Mouse (Mus musculus) limb, embryonic 14.5 days (tissue): ENCODE measurements around the gene Crct1. TPM values are rescaled to one million over a fixed set of nuclear protein-coding genes. Genes with fewer than 3 reads are reported as not detected.
A peak's percentile ranks its signal among the peaks of the same experiment; 100 is the strongest.

Experiments
- ATAC-seq: fragments of 200-750 bp; cut with Nextera tagmentation; 2 replicates; pipeline ENCODE4 v1.8.0; 2017; ENCODE audit warnings: low read depth, moderate number of reproducible peaks, moderate TSS enrichment; ENCODE audit not compliant: low FRiP score
- DNase-seq: peaks from one replicate; pipeline ENCODE4 v3.0.0-alpha.2; 2015; ENCODE audit warnings: low spot score
- H3K27ac ChIP-seq: fragments of 300-500 bp; sonication (generic); replicated peaks from 2 replicates; pipeline ENCODE4 v1.5.1; 2014; ENCODE audit warnings: low read depth, mild to moderate bottlenecking, low read length, moderate library complexity, mixed read lengths
- H3K27me3 ChIP-seq: fragments of 300-500 bp; sonication (generic); 2 replicates; pipeline ENCODE4 v1.6.1; 2014; ENCODE audit warnings: low read length, mixed read lengths; ENCODE audit not compliant: control insufficient read depth, insufficient read depth
- H3K36me3 ChIP-seq: fragments of 300-500 bp; sonication (generic); 2 replicates; pipeline ENCODE4 v1.6.1; 2014; ENCODE audit warnings: mild to moderate bottlenecking, low read length, moderate library complexity, mixed read lengths; ENCODE audit not compliant: control insufficient read depth, insufficient read depth
- H3K4me1 ChIP-seq: fragments of 300-500 bp; sonication (generic); 2 replicates; pipeline ENCODE4 v1.6.1; 2014; ENCODE audit warnings: antibody characterized with exemption, low read length, mixed read lengths; ENCODE audit not compliant: control insufficient read depth, insufficient read depth
- H3K4me2 ChIP-seq: fragments of 300-500 bp; sonication (generic); replicated peaks from 2 replicates; pipeline ENCODE4 v1.6.1; 2014; ENCODE audit warnings: low read depth, mild to moderate bottlenecking, low read length, moderate library complexity; ENCODE audit not compliant: severe bottlenecking
- H3K4me3 ChIP-seq: fragments of 300-500 bp; sonication (generic); replicated peaks from 2 replicates; pipeline ENCODE4 v1.5.1; 2014; ENCODE audit warnings: low read length
- H3K9ac ChIP-seq: fragments of 300-500 bp; sonication (generic); 2 replicates; pipeline ENCODE4 v1.6.1; 2014; ENCODE audit warnings: mild to moderate bottlenecking, low read depth, low read length, moderate library complexity; ENCODE audit not compliant: severe bottlenecking
- H3K9me3 ChIP-seq: fragments of 300-500 bp; sonication (generic); 2 replicates; pipeline ENCODE4 v1.6.1; 2016; ENCODE audit warnings: low read length; ENCODE audit not compliant: control insufficient read depth
- POLR2A ChIP-seq: fragments of 200-500 bp; IDR thresholded peaks from 2 replicates; pipeline ENCODE4 v1.8.0; 2012; ENCODE audit warnings: inconsistent platforms, mild to moderate bottlenecking, moderate library complexity, borderline replicate concordance; ENCODE audit not compliant: insufficient read depth, insufficient read length; ENCODE audit errors: extremely low read depth
- WGBS: fragments of 180-500 bp; shearing (Covaris S2); extraction: QIAGEN DNeasy Blood & Tissue Kit; methylation state at CpG from one replicate; pipeline ENCODE4 v1.1.7; 2014; 5-methylcytosine and 5-hydroxymethylcytosine counted together
- polyA plus RNA-seq, 2 experiments: library from polyadenylated mRNA; depleted of rRNA in 1 of 2; stranded (reverse) in 1 of 2; unstranded in 1 of 2; fragments of >200 nt; fragmentation: Nextera tagmentation in 1 of 2; extraction: Ambion mirVana in 1 of 2; gene quantifications; 2 replicates each; pipeline versions ENCODE4 v1.2.1 to v1.2.3; 2012 to 2014

Gene Crct1
- polyA plus RNA-seq (2012; rRNA removed) (1.4 and 1.5 TPM in 2 replicates), polyA plus RNA-seq (2014; fragmentation: Nextera tagmentation; extraction: Ambion mirVana) (1.3 and 2.7 TPM in 2 replicates)

- no peaks in the 10 kb centered on the region for H3K4me1 ChIP-seq
- no peaks in the 10 kb centered on the region for H3K9me3 ChIP-seq
- DNase-seq (no peak), ATAC-seq (no peak)
- no peak for TF ChIP-seq POLR2A
- H3K4me3 ChIP-seq: peak within 1 kb of the TSS; percentile 42
- peak within 1 kb of the TSS; percentile 65 for H3K9ac ChIP-seq
- 69% methylated on average over 4 of the region's 4 CpGs for WGBS
- H3K4me2 ChIP-seq: peak within 1 kb of the TSS; percentile 68
- no peaks in the 10 kb centered on the region for H3K27me3 ChIP-seq
- no peaks in the 10 kb centered on the region for H3K36me3 ChIP-seq
- H3K27ac ChIP-seq: no peak within 1 kb of the TSS
Observed at GRCm38 (mm10) chr3:93015460-93016104, at the start of gene Crct1. TSS of gene Crct1 (minus strand) at chr3:93015687.

GRCm38 (mm10) chr3:93052826-93053474, 37.5 kb upstream of the Crct1 start:
- Histone ChIP-seq H3K4me3 (no peak overlapping the region), H3K36me3 (no peaks in the 10 kb centered on the region), H3K4me1 (no peaks in the 10 kb centered on the region), H3K27ac (no peak overlapping the region), H3K4me2 (no peak overlapping the region), H3K27me3 (no peaks in the 10 kb centered on the region), H3K9ac (no peak overlapping the region), H3K9me3 (no peaks in the 10 kb centered on the region)
- ATAC-seq: no peak
- TF ChIP-seq POLR2A: no peak
- WGBS: 56% methylated on average over 10 of the region's 10 CpGs
- DNase-seq: no peak

- H3K27ac ChIP-seq: no peak overlapping the region
- ATAC-seq: no peak
- H3K9ac ChIP-seq: no peak overlapping the region
- DNase-seq: no peak
- TF ChIP-seq POLR2A: no peak
- no peaks in the 10 kb centered on the region for H3K36me3 ChIP-seq
- H3K9me3 ChIP-seq: no peaks in the 10 kb centered on the region
- H3K4me3 ChIP-seq: no peak overlapping the region
- H3K4me2 ChIP-seq: no peak overlapping the region
- no peaks in the 10 kb centered on the region for H3K27me3 ChIP-seq
- no peaks in the 10 kb centered on the region for H3K4me1 ChIP-seq
- 88% methylated on average over 1 of the region's 1 CpGs for WGBS
Observed at GRCm38 (mm10) chr3:93050182-93050581, 34.7 kb upstream of the Crct1 start.

GRCm38 (mm10) chr3:93031450-93031849, 16.0 kb upstream of the Crct1 start:
- ATAC-seq (0 out of 2 replicates have a peak, but pooled peaks have one; percentile 47), DNase-seq (peak; percentile 75)
- H3K27me3 ChIP-seq: no peaks in the 10 kb centered on the region
- 53% methylated on average over 5 of the region's 5 CpGs for WGBS
- no peak overlapping the region for H3K4me3 ChIP-seq
- H3K9me3 ChIP-seq: no peaks in the 10 kb centered on the region
- no peaks in the 10 kb centered on the region for H3K36me3 ChIP-seq
- TF ChIP-seq POLR2A: no peak
- H3K9ac ChIP-seq: no peak overlapping the region
- H3K27ac ChIP-seq: no peak overlapping the region
- H3K4me2 ChIP-seq: no peak overlapping the region
- H3K4me1 ChIP-seq: no peaks in the 10 kb centered on the region

GRCm38 (mm10) chr3:93025486-93025885, 10.0 kb upstream of the Crct1 start:
- no peaks in the 10 kb centered on the region for H3K27me3 ChIP-seq
- ATAC-seq: no peak
- H3K9ac ChIP-seq: no peak overlapping the region
- TF ChIP-seq POLR2A: no peak
- DNase-seq: peak; percentile 9
- H3K4me3 ChIP-seq: no peak overlapping the region
- no peaks in the 10 kb centered on the region for H3K4me1 ChIP-seq
- H3K27ac ChIP-seq: no peak overlapping the region
- H3K36me3 ChIP-seq: no peaks in the 10 kb centered on the region
- WGBS: 84% methylated on average over 2 of the region's 2 CpGs
- H3K9me3 ChIP-seq: no peaks in the 10 kb centered on the region
- no peak overlapping the region for H3K4me2 ChIP-seq
